Mouse (Mus musculus): Measurements from ENCODE around the gene Dgka.

The Dgka gene

DNA sequence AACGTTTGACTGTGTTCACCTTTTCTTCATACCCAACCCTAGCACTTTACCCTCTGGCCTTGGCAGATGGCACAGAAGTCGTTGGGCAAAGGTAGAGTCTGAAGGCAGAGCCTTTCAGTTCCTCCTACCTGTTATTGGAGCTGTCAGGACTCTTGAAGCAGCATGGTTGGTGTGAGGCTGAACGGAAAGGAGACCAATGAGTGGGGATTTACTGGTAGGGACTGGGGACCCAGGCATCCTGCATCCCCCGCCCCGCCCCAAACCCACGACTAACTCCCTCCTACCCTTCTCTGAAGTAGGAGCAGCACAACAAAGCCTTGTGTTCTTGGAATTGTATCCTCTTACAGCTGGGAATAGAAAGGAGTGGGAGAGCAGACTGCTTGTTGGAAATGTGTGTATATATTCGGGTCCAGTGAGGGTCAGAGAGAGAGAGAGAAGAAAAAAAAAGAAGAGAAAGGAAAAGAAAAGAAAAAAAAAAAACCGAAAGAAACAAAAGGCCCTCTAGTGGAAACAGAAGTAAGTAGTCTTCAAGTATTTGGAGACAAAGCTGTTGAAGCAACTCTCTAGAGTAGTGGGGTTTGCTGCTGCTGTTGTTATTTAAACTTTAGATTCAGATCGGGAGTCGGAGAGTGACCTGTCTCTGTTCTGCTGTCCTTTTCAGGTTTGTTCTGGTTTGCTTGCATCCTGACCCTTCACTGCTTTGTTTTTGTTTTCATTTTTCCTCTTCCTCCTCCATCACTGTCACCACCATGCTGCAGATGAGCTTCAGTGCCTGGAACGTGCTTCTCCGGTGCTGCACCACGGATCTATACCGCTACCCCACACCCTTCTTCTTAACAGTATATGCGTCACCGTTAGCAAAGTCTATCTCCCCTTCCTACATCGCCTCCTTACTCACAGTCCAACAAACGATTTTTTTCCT is at the start of gene Dgka:
TSS of gene Dgka (minus strand) at position 176 of the 922 bp plus-strand sequence.
- in situ Hi-C loops (cut with MboI; ENCODE audit: low pct_unique_long_range_greater_than_20kb in 1 of 2, low sequenced_read_pairs in 2 of 2, unreplicated experiment in 1 of 2): no loop called here

DNA sequence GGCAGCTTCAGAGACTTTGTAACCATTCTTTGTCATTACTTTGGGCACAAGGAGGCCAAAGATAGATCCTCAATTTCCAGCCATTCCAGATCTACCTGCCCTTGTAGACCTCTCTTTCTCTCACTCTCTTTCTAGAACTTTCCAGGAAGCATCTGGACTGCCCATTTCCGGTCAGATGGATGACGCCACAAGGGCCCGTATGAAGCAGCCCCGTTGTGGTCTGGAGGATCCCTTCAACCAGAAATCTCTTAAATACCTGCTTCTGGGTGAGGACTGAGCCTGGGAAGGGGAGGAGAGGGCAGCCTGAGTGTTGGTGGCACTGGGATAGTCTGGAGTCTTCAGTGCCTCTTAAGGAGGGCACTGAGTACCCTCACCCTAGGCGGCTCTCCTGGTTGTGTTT is 49.7 kb upstream of the Dgka start:
- in situ Hi-C loops (cut with MboI; ENCODE audit: low pct_unique_long_range_greater_than_20kb in 1 of 2, low sequenced_read_pairs in 2 of 2, unreplicated experiment in 1 of 2): no loop called here

DNA sequence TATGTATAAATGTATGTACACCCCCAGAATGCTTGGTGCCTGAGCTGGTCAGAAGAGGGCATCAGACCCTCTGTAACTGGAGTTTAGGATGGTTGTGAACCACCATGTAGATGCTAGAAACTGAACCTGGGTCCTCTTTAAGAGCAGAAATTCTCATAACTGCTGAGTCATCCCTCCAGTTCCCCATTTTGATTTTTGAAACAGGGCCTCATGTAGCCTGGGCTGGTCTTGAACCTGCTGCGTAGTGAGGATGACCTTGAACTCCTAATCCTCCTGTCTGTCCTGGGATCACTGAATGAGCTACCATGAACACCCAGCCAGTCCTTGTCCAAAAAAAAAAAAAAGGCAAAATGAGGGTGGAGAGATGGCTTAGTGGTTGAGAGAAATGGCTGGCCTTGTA is 48.6 kb upstream of the Dgka start:
- in situ Hi-C loops (cut with MboI; ENCODE audit: low pct_unique_long_range_greater_than_20kb in 1 of 2, low sequenced_read_pairs in 2 of 2, unreplicated experiment in 1 of 2): no loop called here

DNA sequence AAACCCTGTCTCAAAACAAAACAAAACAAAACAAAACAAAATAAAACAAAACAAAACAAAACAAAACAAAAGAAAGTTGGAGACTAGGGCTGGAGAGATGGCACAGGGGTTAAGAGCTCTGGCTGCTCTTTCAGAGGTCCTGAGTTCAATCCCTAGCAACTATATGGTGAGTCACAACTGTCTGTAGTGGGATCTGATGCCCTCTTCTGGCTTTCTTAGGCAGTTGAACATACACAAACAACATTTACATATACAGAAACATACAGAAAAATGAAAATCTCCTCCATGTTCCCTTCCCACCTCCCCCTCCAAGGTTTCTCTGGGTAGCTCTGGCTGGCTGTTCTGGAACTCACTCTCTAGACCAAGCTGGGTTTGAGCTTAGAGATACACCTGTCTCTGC is 47.4 kb upstream of the Dgka start:
- in situ Hi-C loops (cut with MboI; ENCODE audit: low pct_unique_long_range_greater_than_20kb in 1 of 2, low sequenced_read_pairs in 2 of 2, unreplicated experiment in 1 of 2): no loop called here

DNA sequence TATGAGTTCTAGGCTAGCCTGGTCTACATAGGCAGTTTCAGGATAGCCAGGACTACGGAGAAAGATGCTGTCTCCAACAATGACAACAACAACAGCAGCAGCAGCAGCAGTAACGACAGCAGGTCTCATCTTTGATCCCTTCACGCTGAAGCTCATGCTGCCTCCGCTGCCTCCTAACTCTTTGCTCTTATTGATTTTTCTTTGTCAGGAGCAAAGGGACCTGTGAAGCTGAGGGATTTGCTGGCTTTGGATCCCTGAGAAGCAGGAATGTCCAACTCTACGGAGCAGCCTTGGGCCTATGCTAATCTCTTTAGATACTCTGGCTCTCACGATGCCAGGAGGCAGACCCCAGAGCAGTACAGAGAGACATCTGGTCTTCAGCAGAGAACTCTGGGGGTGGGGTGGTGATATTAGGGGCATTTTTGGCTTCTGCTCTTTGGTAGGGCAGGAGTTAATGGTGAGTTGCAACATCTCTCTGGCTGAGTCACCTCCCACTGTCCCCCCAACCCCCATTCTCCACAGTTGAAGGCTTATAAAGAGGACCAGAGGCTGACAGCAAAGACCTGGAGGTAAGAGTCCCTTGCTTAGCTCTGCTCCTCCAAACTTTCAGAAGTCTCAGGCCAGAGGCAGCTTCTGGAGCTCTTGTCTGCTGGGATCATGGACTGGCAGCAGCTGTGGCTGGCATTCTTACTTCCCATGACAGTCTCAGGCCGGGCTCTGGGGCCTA is 45.9 kb upstream of the Dgka start, which contains the start of gene Mmp19:
TSS of gene Mmp19 (plus strand) at position 513 of the 727 bp plus-strand sequence.
- in situ Hi-C loops (cut with MboI; ENCODE audit: low pct_unique_long_range_greater_than_20kb in 1 of 2, low sequenced_read_pairs in 2 of 2, unreplicated experiment in 1 of 2): no loop called here

DNA sequence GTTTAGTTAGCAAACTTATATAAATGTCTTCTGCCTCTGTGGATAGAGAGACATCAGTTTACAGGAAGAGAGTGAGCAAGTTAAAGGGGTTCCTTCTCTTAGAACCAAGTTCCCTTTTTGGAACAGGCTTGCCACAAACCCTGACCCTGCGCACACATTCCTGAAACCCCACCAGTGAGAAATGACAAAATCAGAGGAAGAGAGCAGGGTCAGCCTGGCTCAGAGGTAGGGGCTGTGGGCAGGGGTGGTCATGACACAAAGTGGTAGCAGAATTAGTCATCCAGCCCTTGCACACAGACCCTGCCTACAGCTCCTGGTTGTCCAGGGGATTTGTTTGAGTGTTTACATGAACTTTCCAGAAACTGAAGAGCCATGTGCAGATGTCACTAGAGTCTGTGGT is 35.5 kb upstream of the Dgka start:
- in situ Hi-C loops (cut with MboI; ENCODE audit: low pct_unique_long_range_greater_than_20kb in 1 of 2, low sequenced_read_pairs in 2 of 2, unreplicated experiment in 1 of 2): no loop called here

DNA sequence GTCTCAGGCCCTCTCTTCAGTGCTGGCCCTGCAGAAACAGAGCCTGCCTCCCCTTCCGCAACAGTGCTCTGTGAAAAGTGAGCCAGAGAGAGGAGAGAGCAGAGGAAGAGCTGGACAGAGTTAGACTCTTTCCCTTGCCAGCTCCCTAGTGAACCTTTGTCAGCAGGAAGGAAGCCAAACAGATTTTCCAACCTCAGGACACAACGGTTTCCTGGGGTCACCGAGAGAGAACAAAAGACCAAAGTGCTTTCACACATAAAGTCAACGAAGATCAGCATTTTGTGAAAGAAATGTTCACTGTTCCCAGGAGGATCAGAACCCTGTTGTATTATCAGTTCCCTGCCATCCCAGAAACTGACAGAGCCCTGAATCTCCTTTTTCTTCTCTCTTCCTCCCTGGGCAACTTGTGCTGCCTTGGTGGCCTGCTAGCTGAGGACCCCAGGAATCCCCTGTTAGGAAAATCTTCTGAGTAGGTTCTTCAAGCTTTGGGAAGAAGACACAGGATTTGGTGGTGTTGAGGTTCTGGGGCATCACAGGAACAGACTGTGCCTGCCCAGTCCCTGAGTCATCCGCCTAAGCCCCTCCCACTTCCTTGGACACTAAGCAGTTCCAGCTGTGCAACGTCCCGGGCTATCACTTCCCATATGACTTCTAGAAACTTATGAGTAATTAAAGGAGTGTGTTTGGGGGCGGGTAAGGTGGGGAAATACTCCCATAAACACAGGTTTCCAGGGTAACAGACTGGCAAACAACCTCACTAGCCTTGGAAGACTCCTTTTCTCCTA is 34.5 kb upstream of the Dgka start:
- in situ Hi-C loops (cut with MboI; ENCODE audit: low pct_unique_long_range_greater_than_20kb in 1 of 2, low sequenced_read_pairs in 2 of 2, unreplicated experiment in 1 of 2): no loop called here

DNA sequence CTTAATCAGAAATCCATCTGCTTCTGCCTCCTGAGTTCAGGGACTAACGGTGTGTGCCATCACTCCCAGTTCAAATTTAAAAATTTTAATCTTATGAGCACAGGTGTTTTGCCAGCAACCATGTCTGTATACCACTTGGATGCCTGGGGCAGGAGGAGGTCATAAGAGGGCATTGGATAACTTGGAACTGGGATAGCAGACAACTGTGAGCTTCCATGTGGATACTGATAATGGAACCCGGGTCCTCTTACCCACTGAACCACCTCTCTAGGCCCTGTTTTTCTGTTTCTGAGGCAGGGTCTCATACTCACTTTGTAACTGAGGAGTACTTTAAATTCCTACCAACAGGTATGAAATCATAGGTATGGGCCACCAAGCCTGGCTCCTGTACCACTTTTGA is 33.8 kb upstream of the Dgka start:
- in situ Hi-C loops (cut with MboI; ENCODE audit: low pct_unique_long_range_greater_than_20kb in 1 of 2, low sequenced_read_pairs in 2 of 2, unreplicated experiment in 1 of 2): no loop called here

DNA sequence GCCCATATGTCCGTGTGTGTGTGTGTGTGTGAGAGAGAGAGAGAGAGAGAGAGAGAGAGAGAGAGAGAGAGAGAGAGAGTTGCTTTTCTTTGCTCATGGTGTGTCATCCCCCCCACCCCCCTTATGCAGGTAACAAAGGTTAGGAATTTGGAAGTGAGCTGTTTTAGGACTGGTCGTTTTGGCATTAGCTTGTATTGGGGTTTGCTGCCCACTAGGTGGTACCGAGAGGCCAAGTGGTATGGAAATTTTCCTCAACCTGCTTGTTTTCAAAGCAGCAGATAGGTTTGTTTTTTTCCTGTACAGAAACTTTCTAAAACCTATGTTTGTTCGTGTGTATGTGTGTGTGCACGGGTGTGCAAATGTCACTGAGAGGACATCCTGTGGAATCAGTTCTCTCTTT is 29.0 kb upstream of the Dgka start:
- in situ Hi-C loops (cut with MboI; ENCODE audit: low pct_unique_long_range_greater_than_20kb in 1 of 2, low sequenced_read_pairs in 2 of 2, unreplicated experiment in 1 of 2): no loop called here

DNA sequence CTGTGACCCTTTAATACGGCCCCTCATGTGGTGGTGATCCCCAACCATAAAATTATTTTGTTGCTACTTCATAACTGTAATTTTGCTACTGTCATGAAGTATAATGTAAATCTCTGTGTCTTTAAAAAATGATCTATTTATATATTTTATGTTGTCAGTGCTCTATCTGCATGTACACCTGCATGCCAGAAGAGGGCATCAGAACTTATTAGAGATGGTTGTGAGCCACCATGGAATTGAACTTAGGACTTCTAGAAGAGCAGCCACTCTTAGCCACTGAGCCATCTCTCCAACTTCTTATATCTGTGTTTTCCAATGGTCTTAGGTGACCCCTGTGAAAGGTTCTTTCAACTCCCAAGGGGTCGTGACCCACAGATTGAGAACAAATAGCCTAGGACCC is 28.2 kb upstream of the Dgka start:
- in situ Hi-C loops (cut with MboI; ENCODE audit: low pct_unique_long_range_greater_than_20kb in 1 of 2, low sequenced_read_pairs in 2 of 2, unreplicated experiment in 1 of 2): no loop called here

DNA sequence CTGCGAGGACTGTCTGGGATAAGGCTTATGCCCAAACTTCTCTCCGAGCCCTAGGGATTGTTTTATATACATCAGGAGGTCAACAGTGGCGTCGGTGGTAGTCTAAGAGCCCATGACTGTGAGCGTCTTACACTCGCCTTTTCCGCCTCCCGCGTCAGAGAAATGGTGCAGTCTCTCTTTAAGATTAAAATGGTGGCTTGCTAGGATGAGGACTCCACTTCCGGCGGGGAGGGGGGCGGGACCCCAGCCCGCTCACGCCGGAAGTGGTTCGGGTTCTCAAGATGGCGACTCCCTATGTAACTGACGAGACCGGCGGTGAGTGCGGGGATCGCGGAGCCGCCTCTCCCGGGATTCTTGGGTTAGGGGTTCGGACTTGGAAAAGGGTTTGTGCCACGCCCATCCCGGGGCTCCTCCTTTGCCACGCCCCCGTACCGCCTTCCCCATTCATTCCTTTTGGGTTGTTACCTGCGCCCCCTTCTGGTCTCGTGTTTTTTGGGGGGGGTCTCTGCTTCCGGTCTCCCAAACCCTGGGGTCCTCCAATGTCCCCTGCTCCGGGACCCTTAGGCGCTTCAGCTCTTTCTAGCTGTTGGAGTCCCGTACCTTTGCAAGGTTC is 3.7 kb upstream of the Dgka start:
- in situ Hi-C loops (cut with MboI; ENCODE audit: low pct_unique_long_range_greater_than_20kb in 1 of 2, low sequenced_read_pairs in 2 of 2, unreplicated experiment in 1 of 2): no loop called here

DNA sequence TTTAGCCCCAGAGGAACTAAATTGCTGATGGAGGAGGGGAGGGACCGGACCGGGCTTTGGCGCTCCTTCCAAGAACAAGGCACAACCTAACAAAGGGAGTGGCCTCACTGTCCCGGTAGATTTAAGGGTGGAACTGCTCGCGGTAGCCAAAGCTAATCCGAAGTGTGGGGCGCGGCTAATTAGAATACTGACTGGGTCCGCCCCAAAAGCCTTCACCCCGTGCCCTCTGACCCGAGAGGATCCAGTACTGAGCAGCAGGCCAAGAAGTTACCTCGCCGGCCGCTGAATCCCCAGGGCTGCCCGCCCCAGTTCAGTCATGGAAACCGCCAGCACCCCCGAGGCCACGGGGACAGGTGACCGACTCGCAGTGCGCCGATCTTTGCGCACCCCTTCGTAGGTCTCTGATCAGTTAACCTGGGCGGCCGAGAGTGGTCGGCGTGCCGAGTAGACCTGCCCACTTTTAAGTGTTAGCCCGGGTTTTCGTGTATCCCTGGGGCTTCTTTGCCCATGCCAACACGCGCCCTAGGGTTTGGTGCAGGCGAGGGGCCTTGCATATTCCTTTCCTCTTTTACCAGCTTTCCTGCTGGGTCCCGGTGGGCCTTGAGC is 3.1 kb upstream of the Dgka start, which contains the start of gene Pym1:
TSS of gene Pym1 (plus strand) at position 244 of the 606 bp plus-strand sequence.
- in situ Hi-C loops (cut with MboI; ENCODE audit: low pct_unique_long_range_greater_than_20kb in 1 of 2, low sequenced_read_pairs in 2 of 2, unreplicated experiment in 1 of 2): no loop called here

DNA sequence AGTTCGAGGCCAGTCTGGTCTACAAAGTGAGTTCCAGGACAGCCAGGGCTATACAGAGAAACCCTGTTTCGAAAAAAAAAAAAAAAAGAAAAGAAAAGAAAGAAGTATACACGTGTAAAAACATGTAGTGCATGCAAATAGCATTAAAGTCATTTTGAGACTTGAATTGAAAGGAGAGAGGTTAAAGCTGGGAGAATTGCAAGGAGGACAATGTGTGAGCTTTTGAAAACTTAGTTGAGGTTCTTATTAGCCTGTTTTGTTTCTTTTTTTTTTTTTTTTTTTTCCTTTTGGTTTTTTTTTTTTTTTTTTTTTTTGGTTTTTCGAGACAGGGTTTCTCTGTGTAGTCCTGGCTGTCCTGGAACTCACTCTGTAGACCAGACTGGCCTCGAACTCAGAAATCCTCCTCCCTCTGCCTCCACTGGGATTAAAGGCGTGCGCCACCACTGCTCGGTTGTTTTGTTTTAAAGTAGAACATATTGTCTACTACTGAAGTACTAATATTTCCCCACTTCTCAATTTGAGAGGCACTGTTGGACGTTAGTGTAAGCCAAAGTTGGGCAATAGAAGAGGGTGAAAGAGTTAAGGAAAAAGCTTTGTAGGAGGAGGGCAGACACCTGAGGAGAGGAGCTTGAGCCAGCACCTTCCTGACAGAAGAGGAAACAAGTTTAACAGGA is 2.5 kb upstream of the Dgka start:
- in situ Hi-C loops (cut with MboI; ENCODE audit: low pct_unique_long_range_greater_than_20kb in 1 of 2, low sequenced_read_pairs in 2 of 2, unreplicated experiment in 1 of 2): no loop called here

DNA sequence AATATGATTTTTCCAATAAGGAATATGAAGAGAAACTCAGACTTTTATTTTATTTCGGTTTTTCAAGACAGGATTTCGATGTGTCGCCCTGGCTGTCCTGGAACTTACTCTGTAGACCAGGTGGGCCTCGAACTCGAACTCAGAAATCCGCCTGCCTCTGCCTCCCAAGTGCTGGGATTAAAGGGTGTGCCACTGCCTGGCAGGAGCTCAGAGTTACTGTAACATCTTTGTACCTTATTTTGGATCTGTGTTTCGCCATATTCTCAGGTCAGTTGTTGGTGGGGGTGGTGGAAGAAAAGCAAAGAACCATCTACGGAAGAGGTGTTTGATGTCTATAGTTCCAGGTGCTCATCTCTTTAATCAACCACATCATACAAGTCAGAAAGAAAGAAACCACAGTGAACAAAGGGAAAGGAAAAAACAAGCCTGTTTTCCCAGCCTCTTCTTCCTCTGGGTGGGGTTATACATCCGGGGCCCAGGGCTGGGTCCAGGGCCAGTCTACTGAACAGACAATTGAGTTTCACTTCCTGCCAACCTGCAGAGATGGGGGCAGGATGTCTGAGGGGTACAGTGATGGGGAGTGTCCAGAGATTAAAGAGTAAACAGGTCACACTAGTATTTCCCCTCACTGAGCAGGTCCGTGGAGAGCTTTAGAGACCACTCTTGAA is 1.4 kb upstream of the Dgka start:
- in situ Hi-C loops (cut with MboI; ENCODE audit: low pct_unique_long_range_greater_than_20kb in 1 of 2, low sequenced_read_pairs in 2 of 2, unreplicated experiment in 1 of 2): no loop called here

DNA sequence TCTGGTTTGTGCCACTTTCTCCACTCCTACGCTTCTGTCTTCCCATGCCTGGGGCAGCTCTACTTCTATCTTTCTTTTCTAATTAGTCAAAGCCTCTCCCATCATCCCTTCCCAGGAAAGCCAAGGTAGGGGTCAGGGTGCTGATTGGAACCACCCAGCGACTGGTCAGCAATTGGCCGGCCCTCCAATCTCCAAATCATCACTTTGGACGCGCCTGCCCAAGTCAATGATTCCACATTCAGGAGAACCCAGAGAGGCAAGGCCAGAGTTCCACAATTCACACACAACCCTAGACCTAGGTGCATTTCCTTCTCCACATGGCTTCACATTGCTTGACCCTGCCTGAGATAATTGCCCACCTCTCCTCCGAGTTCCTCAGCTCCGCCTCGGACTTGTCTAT is 444 bp downstream of the Dgka start:
- in situ Hi-C loops (cut with MboI; ENCODE audit: low pct_unique_long_range_greater_than_20kb in 1 of 2, low sequenced_read_pairs in 2 of 2, unreplicated experiment in 1 of 2): no loop called here

DNA sequence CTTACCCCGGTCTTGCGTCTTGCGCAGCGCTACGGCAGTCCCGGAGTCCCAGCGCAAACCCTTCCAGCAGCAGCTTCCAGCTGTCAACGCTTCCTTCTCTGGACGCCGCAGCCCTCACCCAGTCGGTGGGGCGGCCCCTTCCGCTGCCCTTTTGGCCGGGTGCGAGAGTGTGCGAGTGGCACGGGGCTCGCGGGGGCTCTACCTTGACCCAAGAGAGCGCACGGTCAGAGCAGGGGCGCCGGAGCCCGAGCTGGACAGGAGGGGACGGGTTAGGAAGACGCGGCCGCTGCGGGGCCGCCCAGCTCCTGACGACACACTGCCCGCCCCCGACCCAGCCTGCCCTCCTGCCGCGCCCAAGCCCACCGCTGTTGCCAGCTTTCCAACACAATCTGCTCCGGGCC is 864 bp downstream of the Dgka start:
- in situ Hi-C loops (cut with MboI; ENCODE audit: low pct_unique_long_range_greater_than_20kb in 1 of 2, low sequenced_read_pairs in 2 of 2, unreplicated experiment in 1 of 2): no loop called here

DNA sequence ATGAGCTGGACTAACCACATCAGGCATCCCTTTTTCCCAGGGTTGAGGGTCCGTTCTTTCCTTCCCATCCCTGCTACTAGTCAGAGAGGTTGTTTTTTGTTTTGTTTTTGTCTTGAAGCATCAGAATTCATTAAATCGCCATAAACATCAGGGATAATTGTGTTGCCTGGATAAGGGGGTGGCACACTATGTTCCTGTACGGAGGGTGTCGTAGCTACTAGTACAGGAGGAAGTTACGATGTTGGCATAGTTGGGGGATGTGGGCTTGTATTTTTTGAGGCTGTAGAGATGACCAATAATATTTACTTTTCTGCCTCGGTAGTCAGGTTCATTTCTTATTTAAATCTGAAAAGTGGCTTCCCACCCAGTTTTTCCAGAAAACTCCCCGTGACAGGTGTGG is 1.4 kb downstream of the Dgka start:
- in situ Hi-C loops (cut with MboI; ENCODE audit: low pct_unique_long_range_greater_than_20kb in 1 of 2, low sequenced_read_pairs in 2 of 2, unreplicated experiment in 1 of 2): no loop called here

Data from mouse embryonic stem cell (cell line).